Mouse (Mus musculus) olfactory bulb, adult 2 months (tissue): Measurements from ENCODE around the gene Mat2a. TPM values are rescaled to one million over a fixed set of nuclear protein-coding genes. Genes with fewer than 3 reads are reported as not detected.

Experiments used
- H3K27ac ChIP-seq: fragments of 200-500 bp; 2 replicates; pipeline ENCODE4 v1.5.1; 2012; ENCODE audit warnings: low read depth, low read length; ENCODE audit not compliant: insufficient read depth
- H3K4me1 ChIP-seq: fragments of 200-500 bp; 2 replicates; pipeline ENCODE4 v1.6.1; 2012; ENCODE audit warnings: low read length; ENCODE audit not compliant: control insufficient read depth, insufficient read depth
- H3K4me3 ChIP-seq: fragments of 200-500 bp; 2 replicates; pipeline ENCODE4 v1.5.1; 2012; ENCODE audit warnings: mild to moderate bottlenecking, low read depth, low read length, moderate library complexity; ENCODE audit not compliant: insufficient read depth
- CTCF ChIP-seq: fragments of 200-500 bp; IDR thresholded peaks from 2 replicates; pipeline ENCODE4 v1.5.1; 2012; ENCODE audit warnings: low read depth, mild to moderate bottlenecking, low read length, moderate library complexity; ENCODE audit not compliant: insufficient read depth
- POLR2A ChIP-seq: fragments of 200-500 bp; IDR thresholded peaks from 2 replicates; pipeline ENCODE4 v1.6.1; 2012; ENCODE audit warnings: mild to moderate bottlenecking, low read depth, low read length, moderate library complexity; ENCODE audit not compliant: insufficient read depth
- WGBS: fragments of 180-500 bp; shearing (Covaris S2); methylation state at CpG from one replicate; pipeline ENCODE4 v1.1.7; 2018; 5-methylcytosine and 5-hydroxymethylcytosine counted together
- polyA plus RNA-seq: library from polyadenylated mRNA; stranded (reverse); fragments of >200 nt; gene quantifications from 2 replicates; pipeline ENCODE4 v1.2.4, GENCODE M21; 2012; ENCODE audit warnings: low replicate concordance; ENCODE audit not compliant: missing spikeins, insufficient read depth, insufficient read length

Mat2a gene
- polyA plus RNA-seq, 1 experiment, result 557 TPM

GRCm38 (mm10) chr6:72429061-72429842, 10.1 kb downstream of the Mat2a start:
- Histone ChIP-seq H3K4me3 (no peak overlapping the region), H3K4me1 (0 out of 2 replicates have a peak, but pooled peaks cover 2% of the 10 kb centered on the region), H3K27ac (no peak overlapping the region)
- TF ChIP-seq CTCF (no peak), POLR2A (no peak)
- WGBS, result 84% methylated on average over 21 of the region's 21 CpGs

GRCm38 (mm10) chr6:72428036-72428435, 11.3 kb downstream of the Mat2a start:
- no peak for TF ChIP-seq POLR2A
- no peak for TF ChIP-seq CTCF
- 0 out of 2 replicates have a peak, but pooled peaks cover 2% of the 10 kb centered on the region for H3K4me1 ChIP-seq
- 25% methylated on average over 8 of the region's 8 CpGs for WGBS
- H3K27ac ChIP-seq, result no peak overlapping the region
- no peak overlapping the region for H3K4me3 ChIP-seq

- 91% methylated on average over 11 of the region's 11 CpGs for WGBS
Observed at GRCm38 (mm10) chr6:72425646-72426045, 13.7 kb downstream of the Mat2a start.

GRCm38 (mm10) chr6:72420901-72421300, 18.5 kb downstream of the Mat2a start:
- no peak for TF ChIP-seq CTCF
- no peak for TF ChIP-seq POLR2A
- Histone ChIP-seq H3K27ac (no peak overlapping the region), H3K4me1 (peaks cover under 1% of the 10 kb centered on the region; the same call in 1 of the 2 replicates), H3K4me3 (no peak overlapping the region)
- 92% methylated on average over 10 of the region's 10 CpGs for WGBS

More at GRCm38 (mm10) chr6:72425646-72426045, 13.7 kb downstream of the Mat2a start:
- TF ChIP-seq CTCF, result no peak
- TF ChIP-seq POLR2A, result no peak
- Histone ChIP-seq H3K4me3 (no peak overlapping the region), H3K4me1 (no peaks in the 10 kb centered on the region), H3K27ac (no peak overlapping the region)

GRCm38 (mm10) chr6:72419806-72420205, 19.6 kb downstream of the Mat2a start:
- H3K4me3 ChIP-seq, result no peak overlapping the region
- H3K27ac ChIP-seq, result no peak overlapping the region
- 81% methylated on average over 1 of the region's 1 CpGs for WGBS
- peaks cover 7% of the 10 kb centered on the region for H3K4me1 ChIP-seq
- TF ChIP-seq POLR2A, result no peak
- no peak for TF ChIP-seq CTCF

- H3K4me3 ChIP-seq, result no peak overlapping the region
Observed at GRCm38 (mm10) chr6:72418279-72418678, 21.1 kb downstream of the Mat2a start.

GRCm38 (mm10) chr6:72415964-72416772, 23.2 kb downstream of the Mat2a start:
- 86% methylated on average over 7 of the region's 7 CpGs for WGBS
- H3K27ac ChIP-seq, result no peak overlapping the region
- peaks cover 7% of the 10 kb centered on the region for H3K4me1 ChIP-seq
- no peak for TF ChIP-seq CTCF
- TF ChIP-seq POLR2A, result no peak
- no peak overlapping the region for H3K4me3 ChIP-seq

More at GRCm38 (mm10) chr6:72418279-72418678, 21.1 kb downstream of the Mat2a start:
- TF ChIP-seq CTCF, result no peak
- no peak for TF ChIP-seq POLR2A
- 93% methylated on average over 4 of the region's 4 CpGs for WGBS
- H3K27ac ChIP-seq, result no peak overlapping the region
- H3K4me1 ChIP-seq, result peaks cover 7% of the 10 kb centered on the region

- Histone ChIP-seq H3K27ac (no peak overlapping the region), H3K4me1 (peaks cover 7% of the 10 kb centered on the region), H3K4me3 (no peak overlapping the region)
- no peak for TF ChIP-seq CTCF
- no peak for TF ChIP-seq POLR2A
- 79% methylated on average over 5 of the region's 5 CpGs for WGBS
Observed at GRCm38 (mm10) chr6:72415181-72415580, 24.2 kb downstream of the Mat2a start.

GRCm38 (mm10) chr6:72414076-72414756, 25.1 kb downstream of the Mat2a start, which contains the start of gene Ggcx:
Gene Ggcx (plus strand): TSS chr6:72414308.
- Histone ChIP-seq H3K4me1 (peaks cover 7% of the 10 kb centered on the region), H3K27ac (peak within 1 kb of the TSS; percentile 46; the same call in 1 of the 2 replicates), H3K4me3 (peak within 1 kb of the TSS; percentile 96)
- peak; percentile 51 for TF ChIP-seq POLR2A
- TF ChIP-seq CTCF, result peak; percentile 11; the same call in 1 of the 2 replicates
- WGBS, result under 1% methylated on average over 33 of the region's 33 CpGs
